Mouse (Mus musculus) testis, postnatal 14 days (tissue): ENCODE measurements around the gene 9430038I01Rik.

Source experiments
- DNase-seq: peaks from one replicate; pipeline ENCODE4 v3.0.0; 2021; ENCODE audit warnings: low spot score

9430038I01Rik gene

GRCm38 (mm10) chr7:137366736-137367135 is 43.8 kb downstream of the 9430038I01Rik start:
- no peak for DNase-seq

- DNase-seq, result no peak
Measured at GRCm38 (mm10) chr7:137365056-137365455, 45.5 kb downstream of the 9430038I01Rik start.

GRCm38 (mm10) chr7:137364571-137364970 is 46.0 kb downstream of the 9430038I01Rik start:
- no peak for DNase-seq

- no peak for DNase-seq
Measured at GRCm38 (mm10) chr7:137346860-137347259, 63.7 kb downstream of the 9430038I01Rik start.

- DNase-seq, result no peak
Measured at GRCm38 (mm10) chr7:137346068-137346467, 64.5 kb downstream of the 9430038I01Rik start.

GRCm38 (mm10) chr7:137333951-137334350 is 76.6 kb downstream of the 9430038I01Rik start:
- DNase-seq, result no peak
